Mouse (Mus musculus) testis, postnatal 10 days (tissue): Measurements from ENCODE around the gene Hint1.
"Not testable (repeated sequence)": the region's sequence is repeated elsewhere in the genome, so short reads cannot be mapped to it uniquely, and the experiment has no call there.

Experiments used
- DNase-seq: peaks from one replicate; pipeline ENCODE4 v3.0.0; 2021; ENCODE audit warnings: low spot score

Hint1 gene

GRCm38 (mm10) chr11:54866119-54867048 is at the start of gene Hint1:
Hint1 (plus strand) TSS chr11:54866383.
- DNase-seq = peak; percentile 94

GRCm38 (mm10) chr11:54817449-54817848 is 48.7 kb upstream of the Hint1 start:
- DNase-seq = no peak

- no peak for DNase-seq
Observed at GRCm38 (mm10) chr11:54819489-54819888, 46.7 kb upstream of the Hint1 start.

GRCm38 (mm10) chr11:54823467-54823866 is 42.7 kb upstream of the Hint1 start:
- no peak for DNase-seq

GRCm38 (mm10) chr11:54825774-54826173 is 40.4 kb upstream of the Hint1 start:
- DNase-seq = peak; percentile 51

DNA sequence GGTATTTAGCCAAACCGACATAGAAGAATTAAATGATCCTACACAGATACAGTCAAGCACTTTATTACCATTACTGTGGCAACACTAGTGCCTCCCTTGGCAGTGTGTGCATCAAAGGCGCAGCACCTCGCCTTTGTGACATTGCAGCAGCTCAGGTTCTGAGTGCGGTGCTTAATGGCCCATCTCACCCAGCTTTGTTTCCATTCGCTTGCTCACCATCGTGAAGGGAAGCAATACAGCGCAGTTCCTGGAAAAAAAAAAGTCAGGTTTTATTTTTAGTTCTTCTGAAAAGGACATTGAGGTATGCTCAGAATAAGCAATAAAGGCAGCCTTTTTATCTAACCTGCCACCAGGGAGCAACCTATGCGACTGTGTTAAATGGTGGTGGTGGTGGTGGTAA is 39.4 kb upstream of the Hint1 start:
- DNase-seq = no peak

- no peak for DNase-seq
Observed at GRCm38 (mm10) chr11:54833833-54834232, 32.4 kb upstream of the Hint1 start.

GRCm38 (mm10) chr11:54834596-54834995 is 31.6 kb upstream of the Hint1 start:
- no peak for DNase-seq

GRCm38 (mm10) chr11:54836106-54836505 is 30.1 kb upstream of the Hint1 start:
- DNase-seq = peak; percentile 94

DNA sequence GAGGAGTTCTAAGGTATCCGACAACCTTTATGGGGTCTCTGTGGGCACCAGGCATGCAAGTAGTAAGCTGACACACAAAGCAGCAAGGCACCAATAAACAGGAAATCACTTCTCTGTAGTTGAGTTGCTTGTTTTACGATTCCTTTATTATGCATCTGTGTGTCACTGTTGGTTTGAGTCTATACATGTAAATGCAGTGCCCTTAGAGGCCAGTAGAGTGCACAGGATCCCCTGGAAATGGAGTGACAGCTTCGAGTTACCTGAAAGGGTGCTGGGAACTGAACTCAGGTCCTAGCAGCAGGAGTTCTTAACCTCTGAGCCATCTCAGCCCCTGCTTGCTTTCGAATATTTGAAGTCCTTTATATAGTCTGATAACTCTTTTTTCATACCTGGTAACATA is 26.5 kb upstream of the Hint1 start:
- no peak for DNase-seq

GRCm38 (mm10) chr11:54840891-54841290 is 25.3 kb upstream of the Hint1 start:
- DNase-seq = no peak

DNA sequence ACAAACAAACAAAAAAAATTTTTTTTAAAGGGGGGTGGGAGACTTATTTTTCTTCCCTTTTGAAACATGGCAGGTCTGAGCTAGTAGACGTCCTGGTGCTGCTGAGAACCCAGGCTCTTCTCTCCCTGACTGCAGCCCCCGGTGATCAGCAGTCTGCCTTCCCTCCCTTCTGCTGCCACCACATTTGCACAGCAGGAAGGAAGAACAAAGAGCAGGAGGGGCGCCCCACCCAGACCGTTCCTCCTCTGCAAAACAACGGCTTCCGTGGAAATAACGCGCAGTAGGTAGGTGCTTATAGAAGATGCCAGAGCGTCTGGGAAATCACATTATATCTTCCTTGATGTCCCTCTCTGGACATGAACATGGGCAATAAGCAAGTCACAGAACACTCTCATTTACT is 21.8 kb upstream of the Hint1 start:
- DNase-seq = no peak

DNA sequence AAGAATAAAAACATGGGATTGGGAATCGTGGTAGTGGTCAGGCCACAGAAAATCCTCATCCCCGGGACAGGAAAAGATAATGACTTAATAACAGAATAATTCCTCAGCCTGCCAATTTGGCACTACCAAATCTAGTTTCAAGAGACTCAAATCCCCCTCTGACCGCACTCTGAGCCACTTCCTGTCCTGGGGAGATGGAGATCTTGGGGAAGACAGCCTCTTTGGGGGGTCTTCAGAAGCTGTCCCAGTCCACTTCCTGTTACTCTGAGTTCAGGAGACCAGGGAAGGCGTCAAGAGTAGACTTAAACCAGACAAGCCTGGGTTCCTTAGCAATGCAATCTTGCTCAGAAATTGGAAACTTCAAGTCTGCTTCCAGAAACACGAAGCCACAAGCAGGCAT is 21.2 kb upstream of the Hint1 start:
- DNase-seq = no peak

GRCm38 (mm10) chr11:54845470-54846442 is 20.4 kb upstream of the Hint1 start:
- no peak for DNase-seq

DNA sequence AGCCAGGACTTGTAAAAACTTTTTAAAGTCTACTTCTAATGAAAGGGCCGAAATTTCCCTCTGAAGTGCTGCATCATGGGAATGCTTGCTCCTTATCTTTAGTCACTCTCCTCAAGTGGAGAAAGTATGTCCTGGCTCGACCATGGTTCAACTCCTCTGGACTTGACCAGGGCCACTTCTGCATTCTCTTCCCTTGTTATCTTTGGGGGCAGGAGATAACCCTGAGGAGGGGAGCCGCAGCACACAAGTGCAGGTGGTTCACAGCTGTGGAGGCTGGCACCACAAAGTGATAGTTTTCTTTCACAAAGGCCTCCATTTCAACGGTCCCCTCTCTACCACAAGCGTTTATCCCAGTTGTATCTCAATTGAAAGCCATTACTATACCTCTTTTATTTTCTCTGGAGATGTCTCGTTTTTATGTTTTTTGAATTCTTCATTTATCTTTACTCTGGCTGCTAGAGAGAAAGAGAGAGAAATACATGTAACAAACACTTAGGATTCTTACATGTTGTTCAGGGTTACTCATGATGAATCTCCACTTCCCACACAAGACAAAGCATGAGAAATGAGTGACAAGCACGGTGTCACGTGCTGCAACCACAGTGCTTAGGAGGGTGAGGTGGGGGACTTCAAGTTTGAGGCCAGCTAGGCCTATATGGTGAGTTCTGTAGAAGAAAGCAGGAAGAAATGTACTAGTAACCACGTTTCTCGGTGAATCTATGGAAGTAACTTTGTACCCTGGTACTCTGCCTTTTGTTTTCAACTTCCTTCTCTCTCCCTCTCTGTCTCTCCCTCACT is 16.0 kb upstream of the Hint1 start:
- no peak for DNase-seq

DNA sequence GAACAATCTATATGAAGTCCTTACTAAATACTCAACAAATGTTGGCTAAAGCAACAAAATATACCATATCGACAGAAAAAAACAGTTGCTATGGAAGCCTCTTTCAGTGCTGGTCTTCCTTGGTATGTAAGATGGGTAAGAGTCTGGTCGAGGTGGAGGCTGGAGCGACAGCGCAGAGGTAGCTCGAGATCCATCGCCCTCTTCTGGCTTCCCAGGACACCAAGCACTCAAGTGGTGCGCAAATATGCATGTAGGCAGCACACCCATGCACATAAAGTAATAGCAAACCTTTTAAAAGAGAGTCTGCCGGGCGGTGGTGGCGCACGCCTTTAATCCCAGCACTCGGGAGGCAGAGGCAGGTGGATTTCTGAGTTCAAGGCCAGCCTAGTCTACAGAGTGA is 14.5 kb upstream of the Hint1 start:
- no peak for DNase-seq

DNA sequence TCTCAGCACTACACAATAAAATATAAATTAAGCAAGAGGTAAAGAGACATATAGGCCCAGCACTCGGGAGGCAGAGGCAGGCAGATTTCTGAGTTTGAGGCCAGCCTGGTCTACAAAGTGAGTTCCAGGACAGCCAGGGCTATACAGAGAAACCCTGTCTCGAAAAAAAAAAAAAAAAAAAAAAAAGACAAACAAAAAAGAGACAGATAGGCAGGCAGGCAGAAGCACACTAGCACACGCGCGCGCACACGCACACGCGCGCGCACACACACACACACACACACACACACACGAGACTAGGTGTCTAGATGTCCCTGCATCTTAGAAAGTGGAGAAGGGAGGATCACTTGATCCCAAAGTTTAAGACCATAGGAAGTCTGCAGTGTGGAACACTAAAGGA is 7.3 kb upstream of the Hint1 start:
- DNase-seq = not testable (repeated sequence)

DNA sequence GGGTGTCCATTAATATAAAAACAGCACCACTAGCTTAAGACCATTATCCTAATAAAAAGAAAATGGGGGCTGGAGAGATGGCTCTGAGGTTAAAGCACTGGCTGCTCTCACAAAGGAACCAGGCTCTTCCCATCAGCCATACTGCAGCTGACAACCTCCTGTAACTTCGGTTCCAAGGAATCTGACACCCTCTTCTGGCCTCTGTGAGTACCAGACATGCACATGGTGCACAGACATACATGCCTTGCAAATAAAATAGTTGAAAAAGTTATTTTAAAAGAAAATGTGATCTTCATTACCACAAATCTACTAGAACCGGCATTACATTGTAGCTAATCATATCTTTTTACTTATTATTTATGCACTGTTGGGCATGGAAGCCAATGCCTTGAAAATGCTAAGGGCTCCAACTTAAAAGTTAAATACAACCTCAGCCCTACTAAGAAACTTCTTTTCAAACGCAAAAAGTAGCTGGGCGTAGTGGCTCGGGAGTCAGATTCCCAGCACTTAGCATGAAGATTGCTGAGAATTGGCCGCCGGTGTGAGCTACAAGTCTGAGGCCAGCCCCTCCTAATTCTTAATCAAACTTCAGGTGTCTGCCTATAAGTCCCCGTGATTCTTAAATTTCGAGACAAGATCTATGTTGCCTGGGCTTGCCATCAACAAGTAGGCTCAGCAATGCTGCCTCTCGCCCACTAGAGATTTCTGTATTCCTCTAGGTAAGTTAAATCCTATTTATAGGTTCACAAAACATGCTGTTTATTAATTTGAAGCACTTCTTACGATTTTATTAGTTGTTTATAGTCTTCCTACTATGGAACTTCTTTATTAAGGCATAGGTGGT is 6.6 kb upstream of the Hint1 start:
- no peak for DNase-seq

DNA sequence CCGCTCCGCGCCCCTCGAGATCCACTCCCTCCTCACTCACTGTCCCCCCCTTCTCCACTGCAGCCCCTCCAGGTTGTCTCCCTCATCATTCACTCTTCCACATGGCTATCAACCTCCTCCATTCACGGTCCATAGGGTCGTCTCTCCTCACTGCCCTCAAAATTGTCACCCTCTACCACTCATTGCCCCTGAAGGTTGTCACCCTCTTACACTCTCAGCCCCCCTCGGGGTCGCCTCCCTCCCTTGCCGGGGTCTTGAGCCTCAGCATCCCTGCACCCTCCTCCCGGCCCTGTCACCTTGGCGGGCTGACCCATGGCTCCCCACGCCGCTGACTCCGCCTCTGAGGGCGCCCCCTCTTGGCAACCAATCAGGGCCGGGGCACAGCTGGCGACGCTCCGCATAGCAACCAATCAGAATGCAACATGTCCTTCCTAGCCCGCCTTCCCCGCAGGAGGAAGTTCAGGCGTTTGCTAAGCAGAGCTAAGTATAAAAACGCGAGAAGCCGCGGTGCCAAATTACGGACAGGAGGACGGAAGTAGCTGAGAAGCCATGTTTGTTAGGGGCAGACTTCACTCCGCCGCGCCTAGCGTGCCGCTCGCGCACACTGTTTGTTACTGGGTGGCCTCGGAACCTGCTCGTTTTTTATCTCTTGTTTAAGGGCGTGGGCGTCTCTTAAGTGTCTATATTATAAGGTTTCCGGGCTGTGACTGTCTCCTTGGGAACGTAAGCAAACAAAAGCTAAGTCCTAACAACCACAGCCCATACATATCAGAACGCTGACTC is 5.7 kb upstream of the Hint1 start, which contains the start of gene Lyrm7:
Gene Lyrm7, minus strand, starts transcription at position 661 of the 783 bp plus-strand sequence.
- peak; percentile 97 for DNase-seq
